Mouse (Mus musculus) E14TG2a.4 (cell line): ENCODE results near the gene Mthfr.

Experiments used
- H3K27me3 ChIP-seq: 2 replicates; pipeline ENCODE4 v1.6.1; 2014; ENCODE audit warnings: low read length, control low read depth; ENCODE audit not compliant: insufficient read depth
- H3K36me3 ChIP-seq: 2 replicates; pipeline ENCODE4 v1.6.1; 2014; ENCODE audit warnings: low read length, control low read depth; ENCODE audit not compliant: insufficient read depth
- H3K4me1 ChIP-seq: replicated peaks from 2 replicates; pipeline ENCODE4 v1.6.1; 2014; ENCODE audit warnings: low read depth, low read length, control low read depth
- H3K4me3 ChIP-seq: replicated peaks from 2 replicates; pipeline ENCODE4 v1.5.1; 2014; ENCODE audit warnings: mild to moderate bottlenecking, low read length
- H3K9me3 ChIP-seq: 2 replicates; pipeline ENCODE4 v1.6.1; 2014; ENCODE audit warnings: low read length, control low read depth
- CTCF ChIP-seq: conservative IDR thresholded peaks from 2 replicates; pipeline ENCODE4 v1.5.1; 2014; ENCODE audit warnings: low read length
- NANOG ChIP-seq: IDR thresholded peaks from 2 replicates; pipeline ENCODE4 v1.6.1; 2014; ENCODE audit warnings: borderline replicate concordance, low read length, mixed read lengths
- POU5F1 ChIP-seq: IDR thresholded peaks from 2 replicates; pipeline ENCODE4 v1.6.1; 2014; ENCODE audit warnings: low read length, borderline replicate concordance

Gene Mthfr

GRCm38 (mm10) chr4:148056246-148056645 lies 17.4 kb downstream of the Mthfr start:
- TF ChIP-seq NANOG: no peak
- no peak for TF ChIP-seq POU5F1
- no peak for TF ChIP-seq CTCF
- Histone ChIP-seq H3K27me3 (peaks cover 5% of the 10 kb centered on the region; the same call in 1 of the 2 replicates), H3K4me3 (no peak overlapping the region), H3K4me1 (peaks cover 30% of the 10 kb centered on the region), H3K36me3 (peaks cover 80% of the 10 kb centered on the region), H3K9me3 (no peaks in the 10 kb centered on the region)

- Histone ChIP-seq H3K4me3 (no peak overlapping the region), H3K9me3 (no peaks in the 10 kb centered on the region), H3K4me1 (peaks cover 25% of the 10 kb centered on the region), H3K36me3 (peaks cover 74% of the 10 kb centered on the region), H3K27me3 (peaks cover 6% of the 10 kb centered on the region; the same call in 1 of the 2 replicates)
- no peak for TF ChIP-seq NANOG
- TF ChIP-seq POU5F1: no peak
- TF ChIP-seq CTCF: no peak
Measured at GRCm38 (mm10) chr4:148056801-148057200, 17.9 kb downstream of the Mthfr start.

- H3K9me3 ChIP-seq: no peaks in the 10 kb centered on the region
- TF ChIP-seq NANOG (no peak), POU5F1 (no peak), CTCF (no peak)
Measured at GRCm38 (mm10) chr4:148057661-148058209, 18.9 kb downstream of the Mthfr start.

GRCm38 (mm10) chr4:148058218-148058819 lies 19.4 kb downstream of the Mthfr start:
- Histone ChIP-seq H3K36me3 (peaks cover 59% of the 10 kb centered on the region), H3K27me3 (peaks cover 8% of the 10 kb centered on the region; the same call in 1 of the 2 replicates), H3K4me3 (no peak overlapping the region), H3K4me1 (peaks cover 14% of the 10 kb centered on the region), H3K9me3 (no peaks in the 10 kb centered on the region)
- TF ChIP-seq POU5F1: no peak
- no peak for TF ChIP-seq CTCF
- no peak for TF ChIP-seq NANOG

More at GRCm38 (mm10) chr4:148057661-148058209, 18.9 kb downstream of the Mthfr start:
- peaks cover 8% of the 10 kb centered on the region; the same call in 1 of the 2 replicates for H3K27me3 ChIP-seq
- no peak overlapping the region for H3K4me3 ChIP-seq
- peaks cover 15% of the 10 kb centered on the region for H3K4me1 ChIP-seq
- H3K36me3 ChIP-seq: peaks cover 65% of the 10 kb centered on the region

GRCm38 (mm10) chr4:148058993-148059392 lies 20.1 kb downstream of the Mthfr start:
- Histone ChIP-seq H3K4me1 (peaks cover 17% of the 10 kb centered on the region), H3K27me3 (peaks cover 8% of the 10 kb centered on the region; the same call in 1 of the 2 replicates), H3K4me3 (no peak overlapping the region), H3K36me3 (peaks cover 52% of the 10 kb centered on the region), H3K9me3 (no peaks in the 10 kb centered on the region)
- TF ChIP-seq NANOG (no peak), CTCF (no peak), POU5F1 (no peak)

- peak; percentile 27; the same call in 1 of the 2 replicates for TF ChIP-seq CTCF
- no peak for TF ChIP-seq POU5F1
- Histone ChIP-seq H3K4me1 (peaks cover 31% of the 10 kb centered on the region), H3K36me3 (peaks cover 38% of the 10 kb centered on the region), H3K9me3 (no peaks in the 10 kb centered on the region), H3K4me3 (no peak overlapping the region; the same call in 1 of the 2 replicates), H3K27me3 (peaks cover 8% of the 10 kb centered on the region; the same call in 1 of the 2 replicates)
Measured at GRCm38 (mm10) chr4:148060120-148061085, 21.5 kb downstream of the Mthfr start.

- H3K36me3 ChIP-seq: peaks cover 31% of the 10 kb centered on the region
- TF ChIP-seq NANOG (no peak), POU5F1 (no peak), CTCF (no peak)
- peaks cover 37% of the 10 kb centered on the region for H3K4me1 ChIP-seq
- no peaks in the 10 kb centered on the region for H3K9me3 ChIP-seq
- H3K27me3 ChIP-seq: peaks cover 8% of the 10 kb centered on the region; the same call in 1 of the 2 replicates
- H3K4me3 ChIP-seq: no peak overlapping the region; the same call in 1 of the 2 replicates
Measured at GRCm38 (mm10) chr4:148061086-148061480, 22.2 kb downstream of the Mthfr start.
